Mouse (Mus musculus) myocyte (in vitro differentiated cells): ENCODE measurements around the gene Prpf8.

ENCODE experiments used
- CEBPB ChIP-seq: IDR thresholded peaks from 2 replicates; pipeline ENCODE4 v1.6.1; 2011; ENCODE audit warnings: mild to moderate bottlenecking, moderate library complexity; ENCODE audit not compliant: poor library complexity, insufficient read depth, severe bottlenecking
- MAX ChIP-seq: IDR thresholded peaks from one replicate; pipeline ENCODE4 v1.6.1; 2011; ENCODE audit warnings: low read depth, mild to moderate bottlenecking, control low read depth
- MYOD1 ChIP-seq, 3 experiments: IDR thresholded peaks; one replicate each; pipeline ENCODE4 v1.6.1; 2011; ENCODE audit warnings: control low read depth in 2 of 3, low read depth in 2 of 3, mild to moderate bottlenecking in 2 of 3, moderate library complexity in 1 of 3; ENCODE audit not compliant: insufficient read length in 2 of 3, control insufficient read depth in 1 of 3
- POLR2A ChIP-seq: IDR thresholded peaks from one replicate; pipeline ENCODE4 v1.6.1; 2011; ENCODE audit warnings: low read depth, mild to moderate bottlenecking, control low read depth, moderate library complexity; ENCODE audit not compliant: insufficient read length
- POLR2AphosphoS2 ChIP-seq: IDR thresholded peaks from one replicate; pipeline ENCODE4 v1.6.1; 2011; ENCODE audit warnings: low read depth, control low read depth; ENCODE audit not compliant: insufficient read length
- TCF12 ChIP-seq: IDR thresholded peaks from one replicate; pipeline ENCODE4 v1.6.1; 2011; ENCODE audit warnings: mild to moderate bottlenecking, control low read depth; ENCODE audit not compliant: poor library complexity, insufficient read depth, severe bottlenecking
- USF1 ChIP-seq: IDR thresholded peaks from one replicate; pipeline ENCODE4 v1.6.1; 2011; ENCODE audit warnings: low read depth, mild to moderate bottlenecking, control low read depth, moderate library complexity

DNA sequence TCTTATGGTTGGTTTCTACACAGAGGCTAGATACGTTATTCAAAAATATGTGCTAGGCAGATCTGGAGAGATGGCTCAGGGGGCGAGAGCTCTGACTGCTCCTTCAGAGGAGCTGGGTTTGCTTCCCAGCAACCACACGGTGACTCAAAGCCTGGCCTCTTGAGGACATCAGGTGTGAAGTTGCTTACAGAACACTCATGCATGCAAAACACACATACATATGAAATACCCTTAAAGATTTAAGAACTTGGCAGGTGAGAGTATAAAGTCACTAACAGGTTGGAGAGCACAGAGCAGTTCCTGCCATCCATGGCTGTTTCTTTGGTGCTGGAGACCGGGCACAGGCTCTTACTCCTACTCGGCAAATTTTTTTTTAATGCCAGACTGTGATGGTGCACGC is 40.3 kb downstream of the Prpf8 start:
- no peak for TF ChIP-seq POLR2A
- no peak for TF ChIP-seq MYOD1 (IDR thresholded peaks at IDR 0.05; ENCODE audit: control insufficient read depth in 1 of 3, insufficient read length in 2 of 3, low read depth in 2 of 3)
- no peak for TF ChIP-seq POLR2AphosphoS2
- TF ChIP-seq CEBPB: no peak
- no peak for TF ChIP-seq TCF12
- no peak for TF ChIP-seq MAX
- TF ChIP-seq USF1: no peak
